Mouse (Mus musculus) thymus, adult 2 months (tissue): Measurements from ENCODE around the gene BC005624.

ENCODE experiments used
- CTCF ChIP-seq: fragments of 200-500 bp; IDR thresholded peaks from 2 replicates; pipeline ENCODE4 v1.5.1; 2012; ENCODE audit warnings: mild to moderate bottlenecking, control low read depth, low read length, moderate library complexity, borderline replicate concordance; ENCODE audit not compliant: control insufficient read depth, poor library complexity, insufficient read depth; ENCODE audit errors: extremely low read depth
- POLR2A ChIP-seq: fragments of 200-500 bp; IDR thresholded peaks from 2 replicates; pipeline ENCODE4 v1.6.1; 2012; ENCODE audit warnings: mild to moderate bottlenecking, low read length, control low read depth, moderate library complexity; ENCODE audit not compliant: control insufficient read depth, poor library complexity, insufficient read depth; ENCODE audit errors: extremely low read depth

GRCm38 (mm10) chr2:30962570-30963254 lies 19.3 kb downstream of the BC005624 start:
- TF ChIP-seq POLR2A: no peak
- no peak for TF ChIP-seq CTCF
